Mouse (Mus musculus) yolk sac, embryonic 10.5 days (tissue): ENCODE measurements at regions not wholly inside any gene's neighbourhood (a gene's known extent, or its start where the extent isn't known, plus 50 kb on each side); places are given as distances from the start of the nearest gene placed in this dataset.
"Not testable (repeated sequence)": the region's sequence is repeated elsewhere in the genome, so short reads cannot be mapped to it uniquely, and the experiment has no call there.

ENCODE experiments used
- DNase-seq: peaks from one replicate; pipeline ENCODE4 v3.0.0-alpha.2; 2017; ENCODE audit warnings: low spot score

DNA sequence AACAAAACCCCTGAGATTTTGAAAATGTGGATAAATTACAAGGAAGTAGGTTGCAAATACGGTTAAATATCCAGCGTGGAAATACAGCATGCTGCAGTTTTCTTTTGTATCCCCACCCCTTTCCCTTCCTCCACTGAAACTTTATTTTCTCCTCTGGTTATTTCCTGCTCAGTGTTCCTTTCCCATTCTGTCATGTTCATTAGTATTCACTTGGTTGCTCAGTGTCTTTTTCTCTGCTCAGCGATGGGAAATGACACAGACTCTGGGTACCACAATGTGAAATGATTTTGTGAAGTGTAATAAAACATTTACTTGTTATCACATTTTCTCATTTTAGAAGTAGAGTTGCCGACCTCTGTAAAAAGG is 169.6 kb upstream of the Col8a1 start:
- no peak for DNase-seq

DNA sequence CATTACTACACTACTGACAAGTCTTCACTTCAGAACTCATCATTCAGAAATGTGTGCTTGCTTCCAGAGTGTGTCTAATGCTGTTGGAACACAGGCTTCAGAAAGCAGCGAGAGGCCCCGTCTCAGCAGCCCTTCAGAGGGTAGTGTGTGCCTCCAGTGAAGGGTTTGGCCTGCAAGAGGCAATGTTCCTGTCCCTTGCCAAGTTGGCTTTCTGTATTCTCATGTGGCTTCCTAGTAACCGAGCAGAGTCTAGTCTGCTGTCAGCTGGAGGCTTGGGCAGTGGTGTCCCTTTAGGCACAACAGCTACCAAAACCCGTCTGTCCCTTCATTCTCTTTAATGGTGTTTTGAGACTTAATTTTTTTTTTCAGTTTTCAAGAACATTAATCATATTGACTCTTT is 173.3 kb upstream of the Col8a1 start:
- no peak for DNase-seq

DNA sequence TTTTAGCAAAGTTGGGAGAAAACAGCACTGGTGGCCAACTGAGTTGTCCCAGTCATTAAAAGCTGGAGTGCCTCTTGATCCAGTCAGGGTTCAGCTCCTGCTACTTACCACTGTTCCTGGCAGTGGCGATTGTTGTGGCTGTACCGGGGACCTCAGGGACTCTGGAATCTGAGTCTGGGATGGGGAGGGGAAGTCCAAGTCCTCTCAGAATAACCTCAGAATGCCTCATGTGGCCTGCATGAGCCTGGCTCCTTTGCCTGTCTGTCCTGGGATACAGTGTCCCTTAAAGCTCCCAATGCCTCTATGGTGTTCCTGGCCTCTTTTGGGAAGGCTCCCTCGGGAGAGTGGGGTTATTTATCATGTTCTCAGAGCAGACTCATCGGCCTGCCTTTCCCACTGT is 173.8 kb upstream of the Col8a1 start:
- DNase-seq: no peak

DNA sequence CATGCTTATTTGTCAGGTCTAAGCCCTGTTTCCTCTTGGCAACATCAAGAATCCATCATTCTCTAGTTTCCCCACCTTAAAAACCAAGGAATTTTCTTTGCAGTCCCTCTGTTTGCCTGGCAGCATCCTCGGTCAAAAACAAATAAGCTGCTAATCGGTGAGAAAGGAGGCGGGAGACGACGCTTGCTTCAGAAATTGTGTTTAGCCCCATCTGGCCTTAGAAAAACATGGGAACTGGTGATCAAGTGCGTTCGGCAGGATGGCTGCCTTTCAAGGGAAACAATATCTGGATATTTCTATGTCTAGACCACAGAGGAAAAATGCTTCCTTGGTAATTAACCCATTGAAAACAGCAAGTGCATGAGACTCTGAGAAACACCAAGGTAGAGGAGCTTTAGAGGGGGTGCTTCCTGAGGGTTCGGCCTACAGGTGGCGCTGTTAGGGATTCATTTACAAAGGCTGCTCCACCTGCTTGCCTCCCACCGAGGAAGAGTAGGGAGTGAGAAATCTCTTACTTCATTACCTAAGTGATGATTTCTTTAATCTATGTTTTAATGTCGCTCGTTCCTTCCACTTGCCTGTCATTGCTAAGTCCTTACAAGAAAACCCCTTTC is 174.7 kb upstream of the Col8a1 start:
- no peak for DNase-seq

DNA sequence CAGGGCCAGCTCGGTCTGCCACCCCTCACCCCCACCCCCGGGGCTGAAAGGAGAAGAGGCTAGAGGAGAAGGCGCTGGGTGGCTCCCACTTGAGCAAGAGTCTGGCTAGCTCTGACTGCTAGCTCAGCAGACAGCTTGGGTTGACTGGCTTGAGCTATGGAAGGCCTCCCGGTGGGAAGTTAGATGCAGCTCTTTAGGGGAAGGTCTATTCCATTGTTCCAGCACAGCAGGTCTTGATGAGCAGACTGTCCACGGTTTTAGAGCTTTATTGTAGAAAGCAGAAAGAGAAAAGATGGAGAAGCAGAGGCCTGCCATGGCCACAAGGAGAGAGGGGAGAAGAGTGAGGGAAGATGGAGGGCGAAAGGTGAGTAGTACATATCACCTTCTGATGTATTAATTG is 190.9 kb upstream of the Col8a1 start:
- no peak for DNase-seq

DNA sequence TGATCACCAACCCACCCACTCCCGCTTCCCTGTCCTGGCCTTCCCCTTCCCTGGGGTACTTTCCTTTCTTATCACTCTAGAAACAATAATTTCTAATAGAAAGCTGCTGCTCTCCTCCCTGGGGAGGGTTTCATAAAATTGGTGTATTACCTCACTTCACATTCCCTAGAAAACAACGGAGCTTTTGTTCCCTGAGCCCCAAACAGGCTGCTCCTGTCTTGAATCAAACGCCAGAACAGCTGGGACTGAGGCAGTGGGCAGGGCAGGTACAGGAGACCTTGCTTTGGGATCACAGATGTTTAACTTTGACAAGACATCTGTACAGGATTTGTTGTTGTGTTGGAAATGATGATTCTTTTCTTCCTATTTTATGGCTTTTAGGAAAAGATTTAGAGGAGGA is 192.8 kb upstream of the Col8a1 start:
- DNase-seq: no peak

DNA sequence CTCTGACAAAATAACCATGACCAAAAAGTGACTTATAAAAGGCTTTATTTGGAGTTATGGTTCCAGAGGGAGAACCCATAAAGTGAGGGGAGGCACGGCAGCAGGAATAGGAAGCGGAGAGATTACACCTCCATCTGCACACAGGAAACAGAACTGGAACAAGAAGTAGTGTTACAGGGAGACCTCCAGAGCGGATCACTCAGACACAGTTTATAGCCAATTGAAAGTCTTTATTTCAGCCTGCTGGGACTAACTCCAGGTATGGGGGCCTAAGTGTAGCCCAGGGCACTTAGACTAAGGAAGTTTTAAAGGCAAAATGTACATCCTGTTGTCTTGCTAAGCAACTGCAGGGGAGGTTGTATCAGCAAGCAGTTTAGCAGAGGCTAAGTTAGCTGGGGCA is 195.1 kb upstream of the Col8a1 start:
- DNase-seq: no peak

DNA sequence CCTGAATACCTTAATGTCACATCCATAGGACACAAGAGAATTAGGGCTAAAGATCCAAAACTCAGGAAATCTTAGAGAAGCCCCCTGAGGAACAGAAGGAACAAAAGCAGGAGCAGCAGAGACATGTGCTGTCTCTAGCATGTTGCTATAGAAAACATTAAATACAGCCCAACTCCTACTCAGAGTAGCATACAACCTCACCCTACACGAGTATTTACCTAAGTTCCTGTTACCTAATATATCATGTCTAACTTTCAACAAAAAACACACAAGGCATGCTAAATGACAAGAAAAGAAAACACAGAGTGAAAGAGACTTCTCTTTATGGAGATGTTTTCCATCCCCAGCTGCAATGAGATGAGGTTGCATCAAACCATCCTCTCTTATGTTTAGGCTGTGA is 216.4 kb upstream of the Col8a1 start:
- DNase-seq: no peak

DNA sequence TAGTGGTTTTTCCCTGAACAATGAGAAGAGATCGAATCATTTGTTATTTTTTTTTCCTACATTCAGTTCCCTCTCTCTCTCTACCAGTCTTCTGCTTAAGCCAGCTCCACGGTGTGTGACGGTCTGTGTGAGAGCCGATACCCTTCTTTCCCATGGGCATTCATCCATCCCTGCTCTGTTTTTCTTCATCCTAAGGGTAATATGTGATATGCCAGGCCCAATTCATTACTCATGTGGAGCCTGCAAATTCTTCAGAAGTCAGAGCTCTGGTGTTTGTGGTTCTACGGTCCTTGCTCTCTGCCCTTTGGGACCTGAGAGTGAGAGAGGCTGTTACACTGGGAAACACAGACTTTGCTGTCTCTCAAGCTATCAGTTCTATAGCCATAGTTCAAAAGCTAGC is 229.6 kb upstream of the Col8a1 start:
- DNase-seq: no peak

DNA sequence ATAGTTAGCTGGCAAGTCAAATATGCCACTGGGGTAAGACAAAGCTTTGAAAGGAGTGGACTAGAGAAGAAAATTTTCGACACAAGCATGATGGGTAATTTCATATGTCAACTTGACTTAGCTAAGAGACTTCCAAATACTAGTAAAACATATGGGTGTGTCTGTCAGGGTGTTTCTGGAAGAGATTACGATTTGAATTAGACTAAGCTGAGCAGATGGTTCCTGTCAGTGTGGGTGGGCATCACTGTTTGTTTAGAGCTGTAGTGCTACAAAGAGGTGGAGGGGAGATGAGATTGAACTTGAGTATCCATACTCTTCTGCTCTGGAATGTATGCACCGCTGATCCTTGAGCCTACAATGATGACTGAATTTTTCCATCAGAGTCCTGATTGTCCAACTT is 251.2 kb upstream of the Col8a1 start:
- no peak for DNase-seq

DNA sequence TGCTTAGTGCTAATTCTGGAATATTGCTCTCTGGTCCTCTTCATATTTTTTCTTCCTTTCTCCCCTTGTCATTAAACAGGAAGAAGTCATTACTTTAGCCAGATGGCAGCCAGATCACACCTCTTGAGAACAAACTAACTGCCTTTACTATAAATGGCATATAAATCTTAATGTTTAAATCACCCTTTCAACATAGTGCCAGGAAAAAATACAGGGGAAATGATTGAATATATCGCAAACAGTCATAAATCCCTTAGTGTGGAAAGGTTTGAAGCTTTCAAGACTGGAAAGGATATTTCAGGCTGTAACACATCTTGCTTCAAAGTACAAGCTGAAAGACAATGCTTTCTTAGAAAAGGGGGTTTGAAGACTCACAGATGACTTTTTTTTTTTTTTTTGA is 259.0 kb upstream of the Col8a1 start:
- DNase-seq: no peak

DNA sequence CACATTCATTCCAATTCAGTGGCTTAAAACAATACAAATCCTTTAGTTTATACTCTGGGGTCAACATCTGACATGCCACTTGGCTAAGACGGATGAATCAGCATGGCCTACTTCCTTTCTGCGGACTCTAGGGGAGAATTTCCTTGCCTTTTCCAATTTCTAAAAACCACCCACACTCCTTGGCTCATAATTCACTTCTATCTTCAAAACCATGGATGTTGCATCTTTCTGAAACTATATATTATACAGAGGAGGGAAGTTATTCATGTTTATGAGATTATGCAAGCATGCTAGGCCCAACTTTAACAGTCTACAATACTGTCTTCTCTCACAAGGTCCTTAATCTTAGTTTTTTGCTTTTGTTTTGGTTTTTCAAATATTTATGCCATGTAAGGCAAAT is 273.0 kb upstream of the Col8a1 start:
- DNase-seq: no peak

DNA sequence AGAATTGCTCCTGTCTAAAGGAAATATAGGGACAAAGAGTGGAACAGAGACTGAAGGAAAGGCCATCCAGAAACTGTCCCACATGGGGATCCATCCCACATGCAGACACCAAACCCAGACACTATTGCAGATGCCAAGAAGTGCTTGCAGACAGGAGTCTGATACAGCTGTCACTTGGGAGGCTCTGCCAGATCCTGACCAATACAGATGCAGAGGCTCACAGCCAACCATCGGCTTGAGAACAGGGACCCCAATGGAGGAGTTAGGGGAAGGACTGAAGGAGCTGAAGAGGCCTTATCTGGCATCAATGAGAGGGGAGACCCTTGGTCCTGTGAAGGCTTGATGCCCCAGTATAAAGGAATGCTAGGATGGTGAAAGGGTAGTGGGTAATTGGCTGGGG is 274.0 kb upstream of the Col8a1 start:
- not testable (repeated sequence) for DNase-seq

DNA sequence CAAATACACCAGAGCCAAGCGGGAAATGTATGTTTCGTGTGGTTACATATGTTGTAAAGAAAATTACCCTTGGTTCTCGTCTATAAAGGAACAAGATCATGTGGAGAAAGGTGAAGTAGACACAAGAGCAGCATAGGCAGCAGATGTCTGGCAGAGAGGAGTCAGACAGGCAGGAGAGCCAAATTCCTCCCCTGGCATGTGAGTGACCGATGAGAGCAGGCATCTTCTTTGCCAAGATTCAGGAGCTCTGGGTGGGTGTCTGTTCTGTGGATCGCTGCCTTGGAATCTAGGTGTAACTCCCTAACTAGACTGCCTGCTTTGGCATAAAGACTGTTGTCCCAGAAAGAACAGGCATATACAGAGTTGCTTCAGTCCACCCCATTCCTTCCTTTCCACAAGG is 275.1 kb upstream of the Col8a1 start:
- no peak for DNase-seq

DNA sequence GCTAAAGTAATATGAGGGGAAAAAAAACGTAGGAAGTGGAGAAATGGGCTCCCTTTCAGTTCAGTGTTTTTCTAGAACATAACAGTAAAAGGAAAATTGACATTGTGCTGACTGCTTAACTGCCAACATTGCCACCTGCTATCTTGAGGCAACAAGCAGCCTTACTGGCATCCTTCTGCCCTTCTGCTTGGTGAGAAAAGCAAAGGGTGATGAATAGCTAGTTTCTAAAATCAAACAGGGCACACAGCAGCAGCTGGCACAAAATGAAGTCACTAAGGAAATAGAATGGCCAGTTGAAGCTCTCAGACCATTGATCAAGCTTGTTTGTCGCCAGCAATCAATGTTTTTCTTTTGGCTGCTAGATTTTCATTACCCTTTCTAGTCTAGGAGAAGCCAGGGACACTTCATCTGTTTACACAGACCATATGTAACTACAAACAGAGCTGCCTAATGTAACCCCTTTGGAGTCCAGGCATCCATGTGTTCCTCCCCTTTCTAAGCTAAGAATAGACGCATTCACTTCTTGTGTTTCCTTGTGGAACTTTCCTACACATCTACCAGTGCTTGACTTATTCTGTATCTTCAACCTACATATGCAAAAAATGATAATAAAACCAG is 314.2 kb upstream of the Col8a1 start:
- no peak for DNase-seq

DNA sequence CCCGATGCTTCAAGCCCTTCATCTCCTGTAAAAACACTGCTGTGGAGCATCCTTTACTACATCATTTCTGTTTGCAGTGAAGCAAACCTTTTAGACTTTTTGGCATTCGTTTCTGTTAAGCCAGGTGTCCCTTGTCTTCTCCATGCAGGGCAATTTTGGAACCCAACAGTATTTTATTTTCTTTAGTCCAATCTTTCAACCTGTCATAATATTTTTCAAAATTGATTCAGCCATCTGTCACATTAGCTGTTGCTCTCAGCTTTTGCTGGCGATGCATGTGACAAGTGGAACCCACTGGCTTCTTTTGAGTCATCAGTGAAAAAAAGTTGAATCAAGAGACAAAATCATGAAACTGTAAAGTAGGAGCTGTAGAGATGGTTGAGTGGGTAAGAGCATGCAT is 317.9 kb upstream of the Col8a1 start:
- no peak for DNase-seq

DNA sequence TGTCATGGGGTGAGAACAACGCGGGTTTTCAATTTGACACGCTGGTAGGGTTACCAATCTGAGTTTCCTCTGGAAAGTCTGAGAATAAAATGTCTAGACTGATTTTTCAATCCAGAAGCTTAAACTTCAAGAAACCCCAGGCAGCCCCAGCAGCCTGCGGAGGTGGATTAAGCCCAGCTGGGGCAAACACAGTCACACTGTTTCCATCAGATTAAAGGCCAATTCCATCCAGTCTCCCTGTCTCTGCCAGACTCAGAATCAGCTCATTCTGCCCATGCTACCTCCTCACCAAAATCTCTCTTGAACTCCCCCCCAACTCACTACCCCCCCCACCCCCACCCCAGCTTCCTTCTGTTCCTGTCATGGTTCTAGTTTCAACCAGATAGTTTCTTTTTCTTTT is 307.9 kb upstream of the Dcbld2 start:
- DNase-seq: no peak

DNA sequence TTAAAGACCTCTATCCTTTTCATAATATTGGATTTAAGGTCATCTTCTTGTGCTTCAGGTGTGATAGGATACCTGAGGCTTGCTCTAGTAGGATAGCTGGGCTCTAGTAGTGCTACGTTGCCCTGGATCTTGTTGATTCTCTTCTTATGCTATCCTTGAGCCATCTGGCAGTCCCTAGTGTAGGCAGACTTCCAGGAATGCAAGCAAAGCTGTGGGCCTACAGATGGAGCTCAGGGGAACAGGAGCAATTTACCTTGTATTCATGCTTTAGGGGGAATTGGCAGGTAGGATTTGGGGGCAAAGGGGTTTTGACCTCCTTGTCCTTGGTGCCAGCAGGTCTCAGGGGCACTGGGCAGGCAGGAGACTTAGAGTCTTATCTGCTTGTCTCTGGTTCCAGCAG is 297.8 kb upstream of the Dcbld2 start:
- DNase-seq: no peak

DNA sequence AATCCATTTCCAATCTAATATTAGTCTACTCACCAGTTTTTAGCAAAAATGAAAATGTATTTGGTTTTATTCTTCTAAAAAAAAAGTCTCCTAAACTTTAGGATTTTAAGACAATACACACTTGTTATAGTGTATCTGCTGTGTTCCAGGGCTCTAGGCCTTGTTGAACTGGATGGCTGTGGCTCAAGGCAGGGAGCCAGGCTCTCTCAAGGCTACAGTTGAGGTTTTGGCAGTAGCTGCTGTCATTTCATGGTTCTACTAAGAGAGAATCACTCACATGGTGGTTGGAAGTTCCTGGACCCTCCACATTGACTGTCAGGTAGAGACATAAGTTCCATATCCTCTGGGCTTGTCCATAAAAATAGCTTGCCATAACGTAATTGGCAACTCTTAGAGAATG is 282.2 kb upstream of the Dcbld2 start:
- no peak for DNase-seq

DNA sequence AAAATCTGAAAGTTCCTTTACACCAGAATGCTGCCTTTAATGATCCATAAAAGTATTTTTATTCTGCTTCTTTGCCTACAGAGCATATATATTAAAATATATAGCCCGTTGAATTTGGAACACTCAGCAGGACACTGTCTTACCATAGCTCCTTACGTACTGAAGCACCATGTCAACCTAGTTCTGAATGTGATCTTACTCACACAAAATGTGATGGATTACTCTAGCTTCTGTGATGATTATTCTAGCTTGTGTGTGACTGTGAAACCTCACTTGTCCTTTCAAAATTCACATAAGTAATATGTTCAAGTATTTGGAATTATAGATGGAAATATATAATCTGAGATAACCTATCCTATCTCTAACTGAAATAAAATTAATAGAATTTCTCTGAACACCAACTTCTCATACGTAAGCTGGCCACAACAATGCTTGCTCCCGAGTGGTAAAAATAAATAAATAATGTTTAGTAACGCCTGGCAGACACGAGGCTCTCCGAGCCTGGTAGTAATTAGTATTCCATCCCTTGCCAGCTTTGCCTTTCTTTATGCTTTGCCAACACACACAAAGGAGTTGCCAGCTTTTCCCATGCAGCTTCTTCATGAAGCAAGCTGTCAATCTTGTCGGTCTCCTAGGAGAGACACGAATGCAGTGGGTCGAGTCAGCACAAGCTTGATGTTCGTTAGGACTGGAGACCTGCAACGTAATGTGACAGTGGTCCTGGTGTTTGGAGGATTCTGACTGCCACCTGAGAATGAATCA is 271.9 kb upstream of the Dcbld2 start:
- DNase-seq: no peak

DNA sequence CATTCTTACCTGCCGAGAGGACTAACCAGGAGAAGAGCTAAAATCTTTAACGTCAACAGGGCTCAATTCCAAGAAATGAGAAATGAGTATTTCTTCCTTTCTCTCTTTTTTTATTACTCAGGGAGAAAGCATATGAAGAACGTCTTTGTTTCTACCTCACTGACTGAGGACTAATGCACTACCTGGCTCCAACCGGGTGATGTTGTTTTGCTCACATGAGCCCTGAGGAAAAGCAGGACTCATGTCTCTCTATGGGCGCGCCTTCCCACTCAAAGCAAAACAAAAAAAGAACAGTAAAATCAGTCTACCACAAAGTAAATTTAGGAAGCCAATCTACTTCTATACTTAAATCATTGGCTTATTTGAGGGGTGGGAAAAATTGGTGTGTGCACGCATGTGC is 271.3 kb upstream of the Dcbld2 start:
- DNase-seq: no peak

DNA sequence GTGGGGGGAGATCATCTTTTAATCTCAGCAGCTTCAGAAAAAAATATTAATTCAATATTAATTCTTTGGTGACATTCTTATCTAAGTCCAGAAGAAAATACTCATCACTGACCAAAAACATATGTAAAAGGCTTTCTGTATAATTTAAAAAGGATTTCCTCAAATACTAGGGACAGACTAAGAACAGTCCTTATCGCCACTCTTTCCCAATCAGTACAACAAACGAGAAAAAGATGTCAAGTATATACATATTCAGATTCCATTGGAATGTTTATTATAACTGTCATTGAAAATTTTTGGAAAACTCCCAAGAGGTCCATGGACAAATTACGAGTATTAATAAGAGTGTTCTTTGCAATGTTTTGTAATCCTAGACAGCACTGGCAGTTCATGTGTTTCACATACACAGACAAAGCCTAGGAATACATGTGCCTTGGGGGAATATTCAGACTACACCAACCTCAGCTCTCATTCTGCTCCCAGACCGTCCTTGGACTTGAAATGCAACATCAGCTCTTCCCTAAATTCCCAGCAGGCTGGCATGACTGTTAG is 270.4 kb upstream of the Dcbld2 start:
- no peak for DNase-seq

DNA sequence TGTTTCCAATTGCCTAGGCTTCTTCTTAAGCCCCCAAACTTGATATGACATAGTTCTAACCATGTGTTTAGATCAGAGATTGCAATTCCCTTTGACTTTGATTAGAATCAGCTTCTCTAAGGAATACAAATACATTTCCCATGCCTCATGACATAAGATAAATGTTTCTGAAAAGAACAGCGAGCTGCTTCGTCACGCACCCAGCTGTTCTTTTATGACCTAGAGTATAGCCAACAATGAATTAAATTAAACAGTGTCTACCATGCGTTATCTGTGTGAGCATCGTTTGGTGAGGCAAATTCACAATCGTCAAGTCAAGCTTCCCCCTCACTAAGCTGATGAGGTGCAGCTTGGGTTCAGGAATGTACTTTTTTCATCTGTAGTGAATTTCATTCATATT is 261.8 kb upstream of the Dcbld2 start:
- no peak for DNase-seq

DNA sequence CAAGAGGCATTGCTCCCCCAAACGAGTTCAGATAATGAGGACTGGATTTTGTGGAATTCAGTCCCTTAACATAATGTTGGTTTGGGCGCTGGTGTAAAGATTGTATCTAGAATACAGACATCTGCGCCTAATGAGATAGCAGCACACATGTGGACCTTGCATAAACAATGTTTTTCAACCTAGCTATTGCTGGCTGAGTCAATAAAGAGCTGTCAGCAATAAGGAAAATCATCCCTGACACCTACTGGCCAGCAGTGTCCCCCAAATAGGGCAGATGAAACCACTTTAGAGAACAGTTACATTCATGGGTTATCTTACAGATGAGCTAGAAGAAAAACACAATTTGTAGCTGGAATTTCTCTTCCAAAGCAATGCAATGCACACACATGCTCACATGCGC is 252.7 kb upstream of the Dcbld2 start:
- DNase-seq: no peak
